Mouse (Mus musculus) T-cell, adult 2 months (primary cell): ENCODE results near the gene Syngap1.
A peak's percentile ranks its signal among the peaks of the same experiment; 100 is the strongest.
"Not testable (repeated sequence)": the region's sequence is repeated elsewhere in the genome, so short reads cannot be mapped to it uniquely, and the experiment has no call there.

Experiments
- DNase-seq: peaks from one replicate; pipeline ENCODE4 v3.0.0; 2022; ENCODE audit warnings: low spot score

Syngap1 gene

GRCm38 (mm10) chr17:26941031-26941789, at the start of gene Syngap1:
Gene Syngap1, plus strand, starts transcription at chr17:26941253.
- DNase-seq = no peak

DNA sequence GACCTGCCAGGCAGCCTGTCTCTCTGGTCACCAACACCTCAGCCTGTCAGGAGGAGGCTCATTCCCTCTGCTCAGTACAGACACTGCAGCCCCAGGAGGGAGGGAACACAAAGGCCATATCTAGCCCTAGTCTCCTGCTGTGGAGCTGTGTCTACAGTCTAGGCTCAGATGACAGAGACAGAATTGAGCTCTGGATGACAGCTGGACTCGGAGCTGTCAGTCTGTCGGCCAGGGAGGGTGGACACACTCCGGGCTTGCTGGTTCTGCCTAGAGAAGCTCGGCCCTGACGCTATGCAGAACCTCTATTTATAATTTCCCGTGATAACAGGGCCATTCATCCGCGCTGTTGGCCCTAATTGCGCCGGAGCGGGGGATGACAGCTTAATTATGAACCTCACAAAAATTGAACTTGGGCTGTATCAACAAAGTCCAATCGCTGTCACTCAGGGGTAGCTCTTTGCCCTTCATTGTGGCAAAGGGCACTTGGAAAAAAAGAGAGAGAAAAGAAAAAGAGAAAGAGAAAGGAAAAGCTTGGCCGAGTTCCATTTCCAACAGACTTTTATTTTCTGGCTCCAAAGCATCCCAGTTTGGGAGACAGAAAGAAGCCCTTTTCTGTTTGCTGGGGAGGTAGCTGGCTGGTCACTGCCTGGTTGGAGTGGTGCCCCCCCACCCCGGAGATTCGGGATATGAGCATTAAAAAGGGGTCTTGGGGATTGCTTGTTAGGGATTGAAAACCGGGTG, 48.2 kb upstream of the Syngap1 start:
- DNase-seq = no peak

- no peak for DNase-seq
Observed at GRCm38 (mm10) chr17:26893492-26893891, 47.6 kb upstream of the Syngap1 start.

- DNase-seq = no peak
Observed at GRCm38 (mm10) chr17:26894342-26894741, 46.7 kb upstream of the Syngap1 start.

DNA sequence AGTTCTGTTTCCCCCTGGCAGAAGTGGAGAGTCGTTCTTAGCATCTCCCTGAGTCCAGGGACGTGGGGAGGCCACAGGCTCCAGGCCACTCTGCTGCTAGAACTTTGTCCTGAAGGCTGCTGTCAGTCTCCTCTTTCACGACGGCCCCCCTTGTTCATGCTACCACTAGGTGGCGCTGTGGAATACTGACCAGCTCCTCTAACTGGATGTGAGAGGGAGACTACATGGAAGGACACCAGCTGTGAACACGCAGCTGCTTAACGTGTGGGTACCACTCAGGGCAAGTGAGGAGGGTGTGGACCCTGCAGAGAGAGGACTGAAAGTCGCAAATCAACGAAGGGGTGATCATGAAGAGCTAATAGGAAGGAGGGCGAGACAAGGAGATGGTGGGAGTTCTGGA, 45.5 kb upstream of the Syngap1 start:
- DNase-seq = peak; percentile 49

DNA sequence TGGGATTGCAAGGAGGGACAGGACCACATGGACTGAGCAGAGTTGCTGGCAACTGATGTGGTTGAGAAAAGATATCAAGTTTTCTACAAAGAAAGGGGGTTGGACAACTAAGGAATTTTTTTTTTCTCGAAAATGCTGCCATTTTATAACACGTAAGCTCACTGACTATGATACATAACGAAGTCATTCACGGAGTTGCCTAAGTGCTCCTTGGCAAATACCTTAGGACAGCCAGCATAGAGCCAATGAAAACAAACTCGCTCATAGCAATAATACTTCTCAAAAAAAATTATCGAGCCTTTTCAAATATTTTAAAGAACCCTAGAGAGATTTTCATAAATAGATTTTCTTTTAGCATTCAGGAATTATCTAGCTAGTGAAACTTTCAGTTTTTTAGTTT, 40.1 kb upstream of the Syngap1 start:
- DNase-seq = no peak

- DNase-seq = no peak
Observed at GRCm38 (mm10) chr17:26904320-26904719, 36.7 kb upstream of the Syngap1 start.

DNA sequence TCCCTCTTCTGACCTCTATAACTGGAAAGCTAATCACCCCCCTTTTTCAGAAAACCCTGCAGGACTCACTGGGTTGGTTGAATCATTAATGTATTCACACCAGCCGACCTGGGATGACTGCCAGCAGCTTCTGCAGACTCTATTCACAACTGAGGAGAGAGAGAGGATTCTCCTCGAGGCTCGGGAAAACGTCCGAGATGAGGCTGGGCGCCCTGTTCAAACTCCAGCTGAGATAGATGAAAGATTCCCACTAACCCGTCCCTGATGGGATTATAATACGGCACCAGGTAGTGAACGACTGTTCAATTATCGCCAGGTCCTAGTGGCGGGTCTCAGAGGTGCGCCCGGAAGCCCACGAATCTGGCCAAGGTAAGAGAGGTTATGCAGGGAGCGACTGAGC, 33.5 kb upstream of the Syngap1 start:
- DNase-seq = not testable (repeated sequence)

DNA sequence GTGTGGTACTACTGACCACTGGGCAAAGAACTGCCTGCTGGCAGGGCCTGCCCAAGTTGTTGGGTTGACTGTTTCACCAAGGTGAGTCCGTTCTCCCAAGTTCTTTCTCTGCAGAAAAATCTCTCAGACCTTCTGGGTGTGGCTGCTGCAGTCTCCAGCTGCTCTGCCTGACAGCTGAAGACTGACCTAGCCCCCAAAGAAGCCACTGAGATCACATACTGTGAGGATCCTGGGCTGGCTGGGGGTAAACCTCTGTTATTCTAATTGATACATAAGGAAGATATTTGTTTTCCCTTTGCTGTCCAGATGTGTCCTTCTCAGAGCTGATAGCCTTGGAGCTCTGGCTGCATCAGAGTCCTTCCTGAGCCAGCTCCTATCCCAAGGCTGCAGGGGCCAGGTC, 25.8 kb upstream of the Syngap1 start:
- no peak for DNase-seq

DNA sequence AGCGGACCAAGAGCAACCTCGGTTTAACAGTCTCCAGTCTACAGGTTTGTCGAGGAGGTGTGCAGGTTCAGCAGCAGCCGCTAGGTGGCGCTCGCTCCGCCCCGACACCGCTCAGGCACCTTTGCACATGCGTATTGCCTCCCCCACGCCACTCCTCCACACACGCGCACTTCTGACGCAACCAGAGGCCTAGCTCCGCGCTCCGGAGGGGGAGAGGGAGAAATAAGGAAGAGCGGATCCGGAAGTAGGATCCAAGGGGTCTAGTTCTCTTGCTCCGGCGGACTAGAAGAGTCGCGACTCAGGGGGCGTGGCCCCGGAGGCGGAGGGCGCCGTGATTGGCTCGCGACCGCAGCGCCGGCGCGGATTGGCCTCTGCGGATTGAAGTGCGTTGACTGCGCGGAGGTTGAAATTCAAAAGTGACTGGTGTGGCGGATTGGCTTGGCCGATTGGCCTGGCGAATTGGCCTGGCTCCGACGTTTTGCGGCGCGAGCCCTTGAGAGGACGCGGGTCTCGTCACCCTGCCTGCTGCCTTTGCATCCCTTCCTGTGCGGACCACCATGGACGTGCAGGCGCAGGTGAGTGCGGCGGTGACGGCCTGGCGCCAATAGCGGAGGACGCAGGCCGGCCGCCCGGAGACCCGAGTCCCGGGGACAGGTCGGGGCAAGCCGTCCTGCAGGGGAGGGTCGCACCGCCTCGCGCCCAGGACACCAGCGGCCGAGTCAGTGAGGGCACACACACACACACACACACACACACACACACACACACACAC, 24.2 kb upstream of the Syngap1 start, which contains the start of gene Kifc5b:
Kifc5b (plus strand) TSS at position 381 of the 772 bp plus-strand sequence.
- peak; percentile 99 for DNase-seq

- not testable (repeated sequence) for DNase-seq
Observed at GRCm38 (mm10) chr17:26917560-26917959, 23.5 kb upstream of the Syngap1 start.

DNA sequence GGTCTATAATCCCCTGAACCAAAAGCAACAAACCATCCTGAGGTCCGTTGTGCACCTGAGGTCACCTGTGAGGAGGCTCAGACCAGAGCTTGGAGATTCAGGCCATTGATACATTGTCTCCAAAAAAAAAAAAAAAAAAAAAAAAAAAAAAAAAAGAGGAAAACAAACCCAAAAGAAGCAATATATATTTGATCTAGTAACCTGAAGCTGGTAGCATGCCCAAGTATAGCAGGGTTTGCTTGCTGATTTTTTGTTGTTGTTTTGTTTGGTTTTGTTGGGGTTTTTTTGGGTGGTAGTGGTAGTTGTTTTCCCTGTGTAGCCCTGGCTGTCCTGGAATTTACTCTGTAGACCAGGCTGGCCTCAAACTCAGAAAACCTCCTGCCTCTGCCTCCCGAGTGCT, 22.7 kb upstream of the Syngap1 start:
- no peak for DNase-seq

GRCm38 (mm10) chr17:26919516-26919915, 21.5 kb upstream of the Syngap1 start:
- not testable (repeated sequence) for DNase-seq

DNA sequence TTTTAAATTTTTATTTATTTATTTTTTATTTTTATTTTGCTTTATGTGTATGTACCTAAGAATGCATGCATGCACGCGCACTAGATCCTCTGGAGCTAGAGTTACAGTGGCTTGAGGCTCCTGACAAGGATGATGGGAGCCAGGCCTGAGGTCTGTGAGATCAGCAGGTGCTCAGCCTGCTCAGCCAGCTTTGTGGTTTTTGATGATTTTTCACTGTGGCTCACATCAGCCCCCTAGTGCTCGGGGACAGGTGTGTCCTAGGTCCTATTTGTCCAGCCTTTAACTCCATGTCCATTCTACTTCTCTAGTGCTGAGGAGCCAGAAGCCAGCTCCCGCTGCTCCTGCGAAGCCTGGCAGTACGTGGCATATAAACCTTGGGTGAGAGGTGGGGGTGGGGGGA, 18.7 kb upstream of the Syngap1 start:
- not testable (repeated sequence) for DNase-seq

DNA sequence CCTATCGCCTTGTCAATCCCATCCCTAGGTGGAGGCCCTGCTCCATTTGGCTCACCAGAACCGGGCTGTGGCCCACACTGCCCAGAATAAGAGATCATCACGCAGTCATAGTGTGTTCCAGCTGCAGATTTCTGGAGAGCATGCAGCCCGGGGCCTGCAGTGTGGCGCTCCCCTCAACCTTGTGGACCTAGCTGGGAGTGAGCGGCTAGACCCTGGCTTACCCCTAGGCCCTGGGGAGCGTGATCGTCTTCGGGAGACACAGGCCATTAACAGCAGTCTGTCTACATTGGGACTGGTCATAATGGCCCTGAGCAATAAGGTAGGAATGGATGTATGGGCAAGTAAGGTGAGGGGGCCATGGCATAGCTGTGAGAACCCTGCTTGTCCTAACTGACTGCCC, 15.6 kb upstream of the Syngap1 start:
- not testable (repeated sequence) for DNase-seq

DNA sequence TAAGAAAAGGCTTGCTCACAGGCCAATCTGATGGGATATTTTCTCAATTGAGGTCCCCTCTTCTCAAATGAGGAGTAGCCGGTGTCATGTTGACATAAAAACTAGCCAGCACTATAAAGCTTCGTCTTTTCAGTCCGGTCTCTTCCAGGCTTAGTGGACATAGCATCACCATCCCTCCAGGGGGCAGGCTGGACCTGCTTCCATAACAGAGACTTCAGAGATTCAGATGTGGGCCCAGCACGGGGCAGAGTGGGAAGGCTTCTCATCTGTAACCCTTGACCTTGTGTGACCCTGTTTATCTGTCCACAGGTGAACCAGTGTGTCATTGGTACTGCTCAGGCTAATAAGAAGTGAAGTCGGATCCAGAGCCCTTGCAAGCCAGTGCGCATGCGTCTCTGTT, 9.3 kb upstream of the Syngap1 start:
- DNase-seq = not testable (repeated sequence)

DNA sequence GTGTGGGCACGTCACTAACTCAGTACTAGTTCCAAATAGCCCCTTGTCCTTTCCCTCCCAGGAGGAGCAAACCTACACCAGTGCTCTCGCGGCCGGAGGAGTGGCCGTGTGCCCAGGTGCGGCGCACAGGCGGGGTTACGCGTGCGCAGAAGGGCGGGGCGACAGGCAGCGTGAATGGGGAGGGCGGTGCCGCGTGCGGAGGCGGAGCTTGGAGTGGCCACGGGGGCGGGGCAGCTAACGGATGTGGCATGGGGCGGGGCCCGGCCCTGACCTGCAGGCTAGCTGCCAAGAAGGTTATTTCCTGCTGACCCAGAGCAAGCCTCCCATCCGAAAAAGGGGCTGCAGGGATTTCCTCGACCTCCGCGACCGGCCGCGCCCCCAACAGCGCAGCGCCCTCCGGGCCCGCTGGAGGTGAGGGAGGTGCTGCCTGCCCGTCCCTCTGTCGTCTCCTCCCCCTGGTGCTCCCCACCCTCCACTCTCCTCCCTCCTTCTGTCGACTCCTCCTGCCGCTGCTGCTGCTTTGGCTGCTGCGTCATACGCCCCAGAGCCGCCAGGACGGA, 8.1 kb upstream of the Syngap1 start, which contains the start of gene Phf1:
Phf1 (plus strand) TSS at position 214 of the 560 bp plus-strand sequence.
- DNase-seq = peak; percentile 95

- no peak for DNase-seq
Observed at GRCm38 (mm10) chr17:26933419-26933818, 7.6 kb upstream of the Syngap1 start.

DNA sequence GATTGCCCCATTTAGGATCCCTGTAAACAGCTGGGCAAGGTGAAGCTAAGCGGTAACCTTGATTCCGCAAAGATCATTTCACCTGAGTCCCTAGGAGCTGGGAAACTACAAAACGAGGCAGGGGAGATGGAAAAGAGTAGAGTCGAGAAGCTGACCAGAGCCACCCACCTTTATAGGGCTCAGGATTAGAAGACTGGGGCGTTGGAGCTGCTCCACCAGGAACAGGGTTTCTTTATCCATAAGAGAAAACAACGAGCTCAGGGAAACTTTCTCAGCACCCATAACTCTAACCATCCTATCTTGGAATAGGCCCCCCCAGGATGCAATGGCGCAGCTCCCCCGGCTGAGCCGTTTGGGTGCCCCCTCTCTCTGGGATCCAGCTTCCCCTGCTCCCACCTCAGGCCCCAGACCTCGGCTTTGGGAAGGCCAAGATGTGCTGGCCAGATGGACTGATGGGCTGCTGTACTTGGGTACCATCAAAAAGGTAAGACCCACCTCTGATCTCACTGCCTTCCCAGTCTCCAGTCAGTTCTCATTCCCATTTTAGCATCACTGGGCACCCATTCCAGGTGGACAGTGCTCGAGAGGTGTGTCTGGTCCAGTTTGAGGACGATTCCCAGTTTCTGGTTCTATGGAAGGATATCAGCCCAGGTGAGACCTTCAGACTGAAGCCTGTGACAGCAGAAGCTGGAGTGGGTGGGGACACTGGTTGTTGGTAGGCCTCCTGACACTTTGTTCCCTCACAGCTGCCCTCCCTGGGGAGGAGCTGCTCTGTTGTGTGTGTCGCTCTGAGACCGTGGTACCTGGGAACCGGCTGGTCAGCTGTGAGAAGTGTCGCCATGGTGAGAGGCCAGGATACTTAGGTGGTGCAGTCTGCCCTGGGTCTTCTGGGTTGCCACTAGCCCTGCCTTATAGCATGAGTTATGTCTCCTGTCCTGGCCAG, 6.9 kb upstream of the Syngap1 start:
- no peak for DNase-seq

DNA sequence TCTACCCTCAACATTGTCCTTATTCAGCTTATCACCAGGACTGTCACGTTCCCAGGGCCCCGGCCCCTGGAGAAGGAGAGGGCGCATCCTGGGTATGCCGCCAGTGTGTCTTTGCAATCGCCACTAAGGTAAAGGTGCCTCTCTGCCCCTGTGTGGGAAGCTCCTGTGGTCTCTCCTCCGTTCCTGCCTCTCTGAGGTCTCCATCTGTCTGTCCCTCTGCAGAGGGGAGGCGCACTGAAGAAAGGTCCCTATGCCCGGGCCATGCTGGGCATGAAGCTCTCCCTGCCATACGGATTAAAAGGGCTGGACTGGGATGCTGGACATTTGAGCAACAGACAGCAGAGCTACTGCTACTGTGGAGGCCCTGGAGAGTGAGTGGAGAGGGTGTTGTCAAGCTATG, 6.0 kb upstream of the Syngap1 start:
- no peak for DNase-seq

- no peak for DNase-seq
Observed at GRCm38 (mm10) chr17:26936453-26936852, 4.6 kb upstream of the Syngap1 start.
